Mouse (Mus musculus) adrenal gland, adult 8-10 months (tissue): ENCODE data around the gene Tmem131. TPM values are rescaled to one million over a fixed set of nuclear protein-coding genes. Genes with fewer than 3 reads are reported as not detected.

Experiments
- DNase-seq: peaks from one replicate; pipeline ENCODE4 v3.0.0; 2022
- total RNA-seq, 4 experiments: library from RNA; stranded (reverse); gene quantifications; 2 replicates each; pipeline ENCODE4 v1.2.4; 2022

Gene Tmem131
- total RNA-seq, 4 experiments from 2014 or later: 38.4 to 51.7 (median 48.2) TPM

DNA sequence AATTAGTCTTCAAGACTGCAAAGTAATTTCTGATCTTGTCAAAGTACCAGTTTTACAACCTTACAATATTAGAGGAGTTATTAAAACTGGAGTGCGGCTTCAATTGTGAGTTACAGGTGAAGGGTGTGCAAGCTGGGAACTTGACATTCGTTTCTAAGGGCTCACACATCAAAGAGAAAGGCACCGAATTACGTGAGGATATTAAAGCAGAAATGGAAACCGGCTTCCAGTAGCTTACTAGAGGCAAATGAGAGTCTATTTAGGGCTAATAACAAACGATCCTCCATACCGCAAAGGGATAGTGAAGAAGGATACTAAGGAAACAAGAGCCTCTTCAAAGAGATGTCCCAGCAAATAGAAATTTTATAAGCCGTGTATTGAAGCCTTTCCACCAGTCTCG is 5.1 kb downstream of the Tmem131 start:
- DNase-seq: no peak

DNA sequence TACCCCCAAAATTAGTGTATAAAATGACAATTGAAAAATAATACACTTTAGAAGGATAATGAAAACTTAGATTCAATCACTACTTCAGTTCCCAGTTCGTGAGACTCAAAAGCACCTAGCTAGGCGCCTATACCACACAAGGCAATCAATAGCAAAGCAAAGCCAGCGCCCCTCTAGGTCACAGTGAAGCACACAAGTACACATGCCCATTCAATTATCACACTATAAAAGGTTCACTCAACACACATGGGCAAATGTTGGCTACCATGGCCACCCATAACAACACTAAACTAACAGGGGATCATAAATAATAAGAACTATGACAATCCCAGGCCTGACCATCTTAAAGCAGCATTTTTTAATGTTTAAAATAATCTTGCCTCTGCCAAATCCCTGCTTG is 5.8 kb downstream of the Tmem131 start:
- no peak for DNase-seq

DNA sequence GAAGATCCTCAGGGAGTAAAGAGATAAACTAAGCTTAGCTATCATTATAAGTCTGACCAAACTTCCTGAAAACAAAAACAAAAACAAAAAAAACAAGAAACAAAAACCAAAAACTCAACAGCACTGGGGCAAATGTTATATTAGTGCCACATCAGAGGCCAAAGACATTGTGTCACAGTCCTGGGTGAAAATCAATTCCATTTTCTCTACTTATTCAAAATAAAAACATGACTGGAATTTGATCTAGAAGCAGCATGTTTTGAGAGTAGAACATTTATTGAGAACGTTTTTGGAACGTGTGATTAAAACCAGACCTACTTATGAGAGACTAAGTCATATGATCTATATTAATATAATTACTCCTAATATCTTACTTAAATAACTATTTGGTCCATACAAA is 6.5 kb downstream of the Tmem131 start:
- DNase-seq: no peak

DNA sequence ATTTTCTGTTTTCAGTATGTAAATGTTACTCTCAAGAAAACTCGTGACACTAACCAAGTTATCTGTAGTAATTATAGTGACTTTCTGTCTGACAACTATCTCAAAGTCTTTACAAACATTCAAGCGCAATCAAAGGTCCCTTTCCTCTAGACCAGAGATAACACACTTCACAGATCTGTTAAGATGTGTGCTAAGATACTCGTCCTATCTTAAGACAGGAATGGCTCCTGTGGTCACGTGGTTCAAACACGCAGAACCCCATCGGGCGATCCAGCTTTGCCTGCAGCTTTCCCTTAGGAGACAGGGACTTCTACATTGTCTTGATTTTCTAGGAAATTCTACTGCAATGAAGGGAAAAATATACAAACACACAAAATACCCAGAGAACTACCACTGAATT is 6.9 kb downstream of the Tmem131 start:
- no peak for DNase-seq

DNA sequence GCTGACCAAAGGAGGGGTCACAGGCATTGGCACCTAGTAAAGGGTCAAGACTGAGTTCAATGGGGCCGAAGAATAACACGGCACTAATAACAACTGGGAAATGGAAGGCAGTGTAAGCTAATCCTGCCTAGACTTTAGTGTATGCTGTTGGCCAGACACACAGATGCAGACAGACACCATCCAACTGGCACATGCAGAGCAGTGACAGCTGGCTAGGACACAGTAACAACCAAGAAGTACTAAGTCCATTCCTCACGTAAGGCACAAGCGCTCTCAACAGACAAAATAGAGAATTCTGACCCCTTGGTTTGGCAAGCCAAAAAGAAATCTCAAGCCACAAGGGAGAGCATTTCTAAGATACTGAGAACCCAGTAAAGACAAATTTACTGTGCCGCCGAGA is 8.7 kb downstream of the Tmem131 start:
- no peak for DNase-seq

DNA sequence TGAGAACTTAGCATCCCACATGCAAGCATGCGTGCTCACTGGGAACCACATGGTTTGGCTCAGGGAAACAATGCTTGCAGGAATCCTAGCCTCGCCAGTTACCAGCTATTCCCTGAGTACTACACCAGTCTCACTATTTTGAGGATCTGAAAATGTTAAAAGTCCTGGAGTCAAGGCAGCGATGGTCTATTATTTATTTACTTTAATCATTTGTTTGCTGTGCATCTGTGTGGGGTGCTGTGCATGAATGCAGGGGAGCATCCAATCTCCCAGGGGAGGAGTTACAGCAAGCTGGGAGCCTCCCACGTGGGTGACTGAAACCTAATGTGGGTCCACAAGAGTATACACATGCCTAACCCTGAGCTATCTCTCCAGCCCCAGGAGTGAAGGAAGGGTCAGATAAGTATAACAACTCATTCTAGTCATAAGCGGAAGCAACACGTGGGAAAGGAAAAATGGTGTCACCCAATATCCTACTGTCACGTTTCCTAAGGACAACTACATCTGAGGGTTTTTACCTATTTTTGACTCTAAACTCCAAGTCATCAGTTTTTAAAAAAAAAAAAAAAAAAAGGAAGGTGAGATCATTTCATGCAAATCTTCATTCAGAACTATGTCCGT is 9.4 kb downstream of the Tmem131 start:
- no peak for DNase-seq

DNA sequence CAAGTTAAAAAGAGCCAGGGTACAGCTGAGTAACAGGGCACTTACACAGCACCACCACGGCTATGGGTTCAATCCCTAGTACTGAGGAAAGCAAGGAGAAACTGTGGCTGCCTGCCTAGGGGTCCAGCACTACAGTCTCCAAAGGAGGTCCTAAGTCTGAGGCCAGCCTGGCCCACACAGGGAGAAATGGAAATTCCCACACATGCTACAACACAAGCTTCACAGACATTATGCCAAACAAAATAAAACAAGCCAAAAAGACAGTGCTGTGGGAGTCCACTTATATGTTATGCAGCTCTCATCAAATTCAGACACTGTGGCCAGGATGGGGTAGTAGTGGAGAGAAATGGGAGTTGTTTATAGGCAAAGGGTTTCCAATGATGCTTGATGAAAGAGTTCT is 11.2 kb downstream of the Tmem131 start:
- no peak for DNase-seq

DNA sequence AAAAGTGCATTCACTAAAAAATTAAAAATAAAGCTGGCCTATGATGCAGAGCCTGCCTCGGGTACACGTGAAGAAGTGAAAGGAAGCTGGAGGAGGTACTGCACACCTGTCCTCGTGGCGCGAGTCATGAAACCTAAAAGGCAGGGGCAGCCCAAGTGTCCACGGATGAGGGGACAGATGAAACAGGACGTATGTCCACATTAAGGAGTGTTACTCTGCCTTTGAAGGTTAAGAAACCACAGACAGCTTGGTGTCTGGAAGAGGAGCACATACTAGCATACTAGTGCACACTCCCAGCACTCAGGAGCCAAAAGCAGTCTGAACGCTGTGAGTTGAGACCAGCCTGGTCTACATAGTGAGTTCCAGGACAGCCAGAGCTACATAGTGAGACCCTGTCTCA is 12.6 kb downstream of the Tmem131 start:
- no peak for DNase-seq

DNA sequence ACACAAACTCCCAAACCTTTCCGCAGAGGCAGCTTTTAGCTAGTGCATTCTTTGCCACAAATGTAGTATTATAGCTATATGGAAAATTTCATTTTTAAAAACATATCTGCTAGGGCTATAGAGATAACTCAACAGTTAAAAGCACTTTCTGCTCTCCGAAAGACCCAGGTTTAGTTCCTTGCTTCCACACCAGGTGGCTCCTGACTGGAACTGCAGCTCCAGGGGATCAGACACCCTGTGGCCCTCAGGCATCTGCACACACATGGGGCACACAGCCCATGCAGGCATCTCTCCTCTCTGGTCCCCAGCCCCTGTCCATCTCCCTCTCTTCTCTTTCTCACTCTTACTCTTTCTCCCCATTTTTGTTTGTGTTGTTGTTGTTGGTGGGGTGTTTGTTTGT is 13.5 kb downstream of the Tmem131 start:
- DNase-seq: no peak

DNA sequence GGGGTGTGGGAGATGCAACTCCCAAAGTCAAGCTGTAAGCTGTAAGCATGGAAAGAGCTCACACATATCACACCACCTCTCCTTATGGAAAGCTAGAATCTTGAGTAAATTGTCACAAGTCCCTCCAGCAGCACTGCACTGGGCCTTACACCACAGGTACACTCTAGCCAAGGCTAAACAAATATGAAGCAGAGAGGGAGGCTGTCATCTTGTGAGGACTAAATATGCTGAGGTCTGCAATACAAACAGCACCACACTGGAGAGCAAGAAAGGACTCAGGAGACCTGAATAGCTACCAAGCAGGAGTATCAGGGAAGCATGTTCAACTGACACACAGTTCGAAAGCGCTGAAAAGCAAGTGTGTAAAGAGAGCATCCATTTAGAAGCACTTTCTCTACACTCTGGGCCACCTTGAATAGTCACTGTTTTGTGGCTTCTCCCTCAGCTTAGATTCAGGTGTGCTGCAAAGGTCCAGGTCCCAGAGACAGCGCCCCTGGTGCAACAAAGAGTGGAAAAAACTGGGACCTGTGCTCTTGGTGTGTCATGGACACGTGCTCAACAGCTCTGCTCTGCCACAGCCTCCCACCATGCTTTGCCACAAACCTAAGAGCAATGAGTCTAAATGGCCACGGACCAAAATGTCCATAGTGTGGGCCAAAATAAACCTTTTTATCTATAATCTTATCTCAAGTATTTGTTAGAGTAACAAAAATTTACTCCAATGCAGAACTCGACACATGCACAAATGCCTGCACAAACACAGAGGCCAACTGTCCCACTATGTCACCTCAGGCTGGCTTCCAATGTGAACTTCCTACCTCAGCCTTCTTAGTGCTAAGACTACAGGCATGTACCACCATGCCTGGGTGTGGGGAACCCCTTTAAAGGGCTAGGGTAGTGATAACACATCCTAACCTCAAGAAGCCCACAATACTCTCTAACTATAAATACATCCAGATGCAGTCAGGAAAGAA is 14.8 kb downstream of the Tmem131 start:
- no peak for DNase-seq

DNA sequence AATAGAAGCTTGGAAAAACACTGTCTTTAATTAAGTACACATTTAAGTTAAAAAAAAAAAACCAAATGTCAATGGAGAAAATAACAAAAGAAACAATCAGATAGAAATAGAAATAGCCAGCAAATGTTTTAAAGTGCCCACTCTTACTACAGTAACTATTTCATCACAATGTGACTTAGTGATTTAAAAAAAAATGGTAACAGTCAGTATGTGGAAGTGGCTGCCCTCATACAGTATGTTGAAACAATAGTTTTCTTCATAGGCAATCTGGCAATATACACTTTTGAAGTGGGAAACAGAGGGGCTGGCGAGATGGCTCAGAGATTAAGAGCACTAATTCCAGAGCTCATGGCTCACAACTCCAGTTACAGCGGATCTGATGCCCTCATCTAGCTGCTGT is 15.9 kb downstream of the Tmem131 start:
- DNase-seq: no peak

DNA sequence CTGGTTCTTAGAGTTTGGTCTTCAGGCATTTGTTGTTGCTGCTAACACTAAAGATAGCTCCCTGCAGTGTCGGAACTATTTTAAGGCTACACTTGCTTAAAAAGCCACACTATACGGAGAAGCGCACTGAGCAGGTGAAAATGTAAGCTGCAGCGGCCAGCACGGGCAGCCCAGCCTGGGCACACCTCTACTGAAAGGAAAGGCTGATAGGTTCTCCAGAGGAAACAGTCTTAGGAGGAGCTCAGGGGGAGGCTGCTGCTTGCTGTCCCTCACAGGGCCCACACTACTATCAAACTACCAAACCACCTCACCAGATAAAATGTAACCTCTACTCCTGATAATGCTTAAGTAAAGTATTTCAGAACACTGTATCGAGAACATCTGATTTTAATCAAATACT is 16.7 kb downstream of the Tmem131 start:
- no peak for DNase-seq

DNA sequence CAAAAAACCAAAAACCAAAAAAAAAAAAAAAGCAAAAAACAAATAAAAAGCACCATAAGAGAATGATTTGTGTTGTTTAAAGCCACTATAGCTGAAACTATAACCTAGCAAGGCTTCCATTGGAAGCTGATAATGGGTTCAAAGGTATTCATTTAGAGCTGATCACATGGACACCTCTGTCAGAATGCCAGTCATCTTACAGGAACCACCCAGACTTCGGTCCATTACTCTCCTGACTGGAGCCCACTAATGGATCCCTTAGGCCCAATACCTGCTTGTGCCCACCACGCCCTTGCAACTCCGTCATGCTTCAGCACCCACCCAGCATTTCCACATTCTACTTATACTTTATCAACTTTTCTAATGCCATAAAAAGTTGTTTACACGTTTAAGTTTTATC is 17.2 kb downstream of the Tmem131 start:
- DNase-seq: no peak

DNA sequence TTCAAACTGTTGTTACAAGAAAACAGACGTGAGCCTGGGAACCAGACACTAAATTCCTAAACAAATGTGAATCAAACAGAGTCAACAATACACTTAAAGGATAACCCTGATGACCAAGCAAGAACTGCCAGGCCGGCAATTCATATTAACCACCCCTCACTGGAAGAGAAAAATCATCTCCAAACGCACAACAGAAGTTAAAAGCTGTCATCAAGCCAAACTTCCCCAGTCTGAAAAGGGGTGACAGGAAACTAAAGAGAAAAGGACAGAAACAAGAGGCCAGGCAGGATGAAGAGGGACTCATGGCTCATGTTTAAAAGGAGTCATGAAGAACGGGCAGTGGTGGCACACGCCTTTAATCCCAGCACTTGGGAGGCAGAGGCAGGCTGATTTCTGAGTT is 17.7 kb downstream of the Tmem131 start:
- no peak for DNase-seq

DNA sequence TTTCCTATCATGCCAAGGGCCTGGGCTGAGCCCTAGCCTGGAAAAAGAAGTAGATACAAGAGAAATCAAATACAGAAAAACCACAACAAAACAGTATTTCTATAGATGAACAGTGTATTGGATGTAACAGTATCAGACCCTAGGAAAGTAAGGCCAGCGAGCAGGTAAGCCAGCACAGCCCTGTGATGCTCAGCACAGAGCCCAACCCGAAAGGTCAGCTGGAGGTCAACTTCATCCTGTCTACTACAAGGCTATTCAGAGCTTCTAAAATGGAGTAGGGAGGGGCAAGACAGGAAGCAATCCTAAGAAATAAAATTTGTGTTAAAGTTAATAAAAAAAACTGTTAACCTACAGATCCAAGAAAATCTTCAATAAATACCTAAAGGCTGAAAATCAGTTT is 18.6 kb downstream of the Tmem131 start:
- DNase-seq: no peak

DNA sequence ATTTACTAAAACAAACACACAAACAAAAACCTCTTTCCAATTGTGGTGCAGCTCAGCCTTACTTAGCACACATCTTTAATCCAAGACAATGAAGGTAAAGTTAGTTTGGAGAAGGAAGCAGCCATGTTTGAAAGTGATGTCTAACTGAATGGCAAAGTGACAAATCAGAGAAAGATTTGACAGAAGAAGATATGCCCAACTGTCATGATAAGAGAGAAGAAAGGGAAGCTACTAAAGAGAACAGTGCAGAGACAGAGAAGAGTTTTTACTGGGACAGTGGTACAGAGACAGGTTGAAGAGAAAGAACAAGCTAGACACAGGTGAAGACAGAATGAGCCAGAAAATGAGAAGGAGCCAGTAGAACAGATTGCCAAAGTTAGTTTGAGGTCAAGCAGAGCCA is 19.6 kb downstream of the Tmem131 start:
- no peak for DNase-seq

DNA sequence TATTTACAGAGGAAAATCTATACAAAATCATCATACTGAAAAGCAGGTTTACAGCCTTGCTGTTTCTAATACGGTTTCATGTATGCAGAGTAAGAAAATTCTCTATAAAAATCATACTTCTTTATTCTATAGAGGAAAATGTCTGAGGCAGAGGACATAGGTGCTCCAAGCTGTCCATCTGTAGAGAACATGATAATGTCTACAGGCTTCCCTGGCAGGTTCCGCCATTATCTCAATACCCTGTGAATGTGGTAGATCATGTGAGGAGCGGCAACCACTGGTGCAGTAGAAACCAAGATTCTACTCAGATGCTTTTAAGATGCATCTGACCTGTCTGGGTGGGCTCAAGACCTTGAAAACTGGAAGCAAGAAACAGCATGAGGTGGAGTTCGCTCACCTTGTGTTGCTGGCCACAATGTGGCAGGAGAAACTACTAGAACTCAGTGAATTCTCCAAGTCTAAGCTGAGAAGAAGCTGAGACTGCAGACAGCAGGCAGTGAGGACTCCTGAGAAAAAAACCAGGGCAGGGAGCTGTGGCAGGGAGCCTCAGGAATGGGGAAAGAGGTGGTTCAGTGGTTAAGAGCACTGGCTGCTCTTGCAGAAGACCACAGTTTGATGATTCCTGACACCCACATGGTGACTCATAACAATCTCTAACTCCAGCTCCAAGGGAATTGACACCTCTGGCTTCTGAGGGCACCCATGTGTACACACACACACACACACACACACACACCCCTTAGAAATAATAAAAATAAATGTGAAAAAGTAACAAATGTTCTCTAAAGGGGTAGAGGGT is 20.6 kb downstream of the Tmem131 start:
- no peak for DNase-seq

DNA sequence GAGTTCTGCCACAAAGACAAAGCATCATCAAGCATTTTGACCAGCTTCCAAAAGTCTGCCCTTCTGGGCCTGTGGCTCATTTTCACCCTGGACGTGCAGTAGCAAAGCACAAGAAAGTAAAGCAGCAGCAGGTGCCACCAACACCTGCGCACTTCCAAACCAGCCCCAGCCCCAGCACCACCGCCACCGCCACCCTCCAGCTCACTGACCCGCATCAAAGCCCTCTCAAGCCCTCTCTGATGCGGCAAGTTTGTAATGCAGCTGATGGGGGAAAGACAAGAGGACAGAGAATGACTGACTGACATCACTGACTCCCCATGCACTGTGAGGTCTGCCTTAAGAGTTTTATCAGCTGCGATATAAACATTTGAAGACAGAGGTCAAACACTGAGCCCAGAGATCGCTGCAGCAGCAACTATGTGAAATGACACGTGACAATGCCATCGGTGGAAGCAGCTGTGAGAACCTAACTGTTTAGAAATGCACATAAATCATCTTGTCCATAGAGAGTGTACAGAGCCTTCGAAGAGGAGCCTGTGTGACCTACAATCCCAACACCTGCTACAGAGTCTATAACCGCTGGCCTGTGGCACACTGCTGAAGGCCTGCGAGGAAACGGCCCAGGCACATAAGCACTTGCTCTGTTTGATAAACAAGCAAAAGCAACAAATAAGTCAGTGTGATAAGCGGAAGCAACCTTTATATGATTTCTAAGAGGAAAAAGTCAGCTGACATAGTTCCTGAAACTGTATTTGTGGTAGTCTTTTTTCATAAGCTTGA is 21.7 kb downstream of the Tmem131 start:
- DNase-seq: no peak

DNA sequence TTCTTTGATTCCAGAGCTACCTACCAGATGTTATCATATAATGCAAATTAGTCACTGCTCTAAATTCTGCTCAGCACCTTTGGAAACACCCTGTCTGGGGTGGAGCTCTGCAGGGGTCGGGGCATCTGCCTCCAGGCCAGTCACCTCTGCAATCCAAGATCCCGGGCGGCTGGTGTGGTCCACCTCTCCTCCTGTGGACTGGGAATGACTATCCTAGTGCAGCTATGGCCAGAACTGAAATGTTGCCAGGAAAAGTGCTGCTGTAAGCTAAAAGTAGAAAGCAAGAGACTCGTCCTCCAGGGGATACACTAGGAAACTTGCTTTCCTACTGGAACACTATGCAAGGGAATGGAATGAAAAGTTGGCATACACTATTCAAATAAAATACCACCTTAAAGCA is 22.7 kb downstream of the Tmem131 start:
- DNase-seq: no peak

DNA sequence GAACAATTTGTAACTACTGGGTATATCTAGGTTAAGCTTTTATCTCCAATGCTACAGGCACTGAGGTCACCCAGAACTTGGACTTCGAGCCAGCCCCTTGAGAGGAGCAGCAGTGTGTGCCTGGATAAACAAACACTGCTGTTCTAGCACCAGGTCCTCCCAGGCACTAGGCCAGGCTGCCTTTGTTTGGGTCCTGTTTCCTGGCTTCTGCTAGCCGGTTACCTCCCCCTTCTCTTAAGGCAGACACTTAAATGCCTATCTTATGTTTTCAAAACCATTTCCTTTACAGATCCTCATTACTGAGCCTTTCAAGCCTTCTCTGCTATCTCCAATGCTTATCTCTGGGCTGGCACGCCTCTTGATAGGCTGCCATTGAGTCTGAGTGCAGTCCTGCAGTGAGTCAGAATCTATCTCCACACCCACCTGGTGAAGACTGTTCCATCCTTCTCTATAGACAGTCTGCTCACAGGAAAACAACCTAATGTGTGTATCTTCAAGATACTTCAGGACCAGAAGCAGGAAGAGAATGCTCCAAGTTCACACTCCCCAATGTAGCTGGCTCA is 23.2 kb downstream of the Tmem131 start:
- DNase-seq: no peak

DNA sequence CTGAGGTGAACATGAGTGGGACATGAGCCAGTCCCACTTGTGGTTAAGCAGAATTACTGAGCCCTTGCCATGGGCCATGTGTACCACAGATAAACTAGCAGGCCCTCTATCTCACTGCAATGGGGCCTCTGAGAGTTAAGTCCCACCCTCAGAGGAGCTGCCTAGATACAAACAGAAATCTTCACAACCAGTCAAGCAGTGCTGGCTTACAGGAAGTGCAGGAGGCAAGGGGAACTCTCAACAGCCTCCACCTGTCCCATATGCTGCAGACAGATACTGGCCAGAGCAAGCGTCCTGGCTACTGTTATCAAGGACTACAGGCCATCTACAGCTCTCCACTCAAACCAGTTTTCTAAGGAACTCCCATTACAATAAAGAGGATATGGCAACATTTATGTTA is 23.7 kb downstream of the Tmem131 start:
- no peak for DNase-seq

DNA sequence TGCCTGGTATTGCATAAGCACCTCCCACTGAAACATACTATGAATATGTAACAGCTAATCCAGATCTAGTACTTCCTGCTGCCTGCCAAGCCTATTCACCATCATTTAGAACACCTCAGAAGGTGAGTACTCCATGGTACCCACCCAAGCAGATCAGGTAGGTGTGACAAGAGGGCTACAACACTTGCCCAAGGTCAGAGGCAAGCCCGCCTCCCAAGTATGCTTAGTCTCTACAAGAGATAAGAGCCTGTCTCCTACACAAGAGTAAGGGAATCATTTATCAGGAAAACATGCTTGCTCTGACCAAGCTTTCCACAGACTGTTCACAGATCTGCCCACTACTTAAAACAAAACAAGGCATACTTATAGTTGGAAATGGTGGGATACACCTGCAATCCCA is 26.0 kb downstream of the Tmem131 start:
- DNase-seq: no peak
